Comparison of ENCODE assay signal across 25 mouse cellular contexts in genomic region chr9:61238687-61239250, GRCm38 (mm10).
DNase-seq lines count a peak whose midpoint lies in the region; ATAC-seq and TF ChIP-seq lines count a peak whose summit lies in the region.
"Had no signal": no experiment of that assay in that cellular context is flagged by ENCODE, and none has a peak within 500 bp of the region (broad histone marks: within the 10 kb centered on the region; RNA-seq: fewer than 3 reads in every experiment).

No protein-coding gene starts in this region.

- H3K9me3 ChIP-seq in hindbrain, embryonic 10.5 days = no peaks in the 10 kb centered on the region
- H3K9me3 ChIP-seq in hindbrain, embryonic 12.5 days (replicated peaks) = no peaks in the 10 kb centered on the region
- no peaks in the 10 kb centered on the region for H3K9me3 ChIP-seq in midbrain, embryonic 11.5 days (ENCODE audit: control insufficient read depth, low read length)
- no peaks in the 10 kb centered on the region for H3K9me3 ChIP-seq in midbrain, postnatal 0 days (ENCODE audit: low read length)
- H3K9me3 ChIP-seq in midbrain, embryonic 12.5 days = no peaks in the 10 kb centered on the region
- H3K9me3 ChIP-seq in midbrain, embryonic 14.5 days (ENCODE audit: control insufficient read depth, low read length) = no peaks in the 10 kb centered on the region
- H3K9me3 ChIP-seq: embryonic facial prominence, embryonic 12.5 days; embryonic facial prominence, embryonic 15.5 days; forebrain, embryonic 13.5 days; heart, embryonic 10.5 days; heart, embryonic 13.5 days had no signal

- no peak for TF ChIP-seq CTCF in midbrain, postnatal 0 days (IDR thresholded peaks at IDR 0.05)

- peaks cover 69% of the 10 kb centered on the region for H3K4me1 ChIP-seq in hindbrain, embryonic 10.5 days (replicated peaks)
- H3K4me1 ChIP-seq in hindbrain, embryonic 12.5 days = peaks cover 67% of the 10 kb centered on the region
- peaks cover 66% of the 10 kb centered on the region for H3K4me1 ChIP-seq in midbrain, embryonic 11.5 days (ENCODE audit: control insufficient read depth, insufficient read depth, low read length)
- peaks cover 16% of the 10 kb centered on the region for H3K4me1 ChIP-seq in midbrain, postnatal 0 days (ENCODE audit: insufficient read depth, low read length)
- peaks cover 73% of the 10 kb centered on the region for H3K4me1 ChIP-seq in midbrain, embryonic 12.5 days
- peaks cover 67% of the 10 kb centered on the region for H3K4me1 ChIP-seq in midbrain, embryonic 14.5 days (ENCODE audit: control insufficient read depth, insufficient read depth, low read length)
- H3K4me1 ChIP-seq: heart, embryonic 10.5 days had no signal

- no peak for DNase-seq in hindbrain, embryonic 10.5 days (ENCODE audit: low spot score)
- DNase-seq in midbrain, embryonic 11.5 days (ENCODE audit: low spot score, missing footprints) = peak; percentile 92
- no peak for DNase-seq in midbrain, postnatal 0 days (ENCODE audit: low spot score)
- DNase-seq in midbrain, embryonic 14.5 days = peak; percentile 58
- no peak for DNase-seq in thymus, postnatal 14 days
- DNase-seq in left cerebral cortex, adult 11 months (ENCODE audit: low spot score) = no peak
- DNase-seq: adrenal gland, adult 2 months; adrenal gland, postnatal 14 days; cerebellum, adult 9-10 months; cerebellum, postnatal 14 days; gastrocnemius, postnatal 10 days; gastrocnemius, postnatal 36 days; heart, adult 2 months; heart, postnatal 14 days; heart, postnatal 4 days had no signal

- ATAC-seq in hindbrain, embryonic 12.5 days (ENCODE audit: low FRiP score) = no peak
- peak; percentile 51 for ATAC-seq in midbrain, embryonic 11.5 days (ENCODE audit: low FRiP score)
- no peak for ATAC-seq in midbrain, postnatal 0 days (ENCODE audit: low FRiP score)
- ATAC-seq in midbrain, embryonic 12.5 days (ENCODE audit: low FRiP score, low read depth) = peak; percentile 59; the same call in 1 of the 2 replicates
- ATAC-seq in midbrain, embryonic 14.5 days (ENCODE audit: low FRiP score, low TSS enrichment) = no peak
- ATAC-seq: CD4-positive, CD25-positive, alpha-beta regulatory T cell, adult 4 months; forebrain, embryonic 13.5 days; forebrain, embryonic 16.5 days had no signal

- H3K36me3 ChIP-seq in hindbrain, embryonic 10.5 days = no peaks in the 10 kb centered on the region
- no peaks in the 10 kb centered on the region for H3K36me3 ChIP-seq in hindbrain, embryonic 12.5 days
- H3K36me3 ChIP-seq in midbrain, embryonic 11.5 days (ENCODE audit: control insufficient read depth, insufficient read depth, low read length) = no peaks in the 10 kb centered on the region
- no peaks in the 10 kb centered on the region for H3K36me3 ChIP-seq in midbrain, postnatal 0 days (ENCODE audit: insufficient read depth, low read length)
- no peaks in the 10 kb centered on the region for H3K36me3 ChIP-seq in midbrain, embryonic 12.5 days
- no peaks in the 10 kb centered on the region for H3K36me3 ChIP-seq in midbrain, embryonic 14.5 days (ENCODE audit: control insufficient read depth, insufficient read depth, low read length)
- H3K36me3 ChIP-seq: embryonic facial prominence, embryonic 12.5 days; embryonic facial prominence, embryonic 15.5 days; heart, embryonic 10.5 days; heart, embryonic 13.5 days had no signal

- no peak overlapping the region for H3K4me2 ChIP-seq in hindbrain, embryonic 12.5 days (replicated peaks)
- H3K4me2 ChIP-seq in midbrain, embryonic 11.5 days = no peak overlapping the region
- H3K4me2 ChIP-seq in midbrain, postnatal 0 days (ENCODE audit: low read depth, low read length, poor library complexity, severe bottlenecking) = no peak overlapping the region
- peak overlapping the region; percentile 8; the same call in 1 of the 2 replicates for H3K4me2 ChIP-seq in midbrain, embryonic 12.5 days (replicated peaks)
- H3K4me2 ChIP-seq in midbrain, embryonic 14.5 days (ENCODE audit: low read length) = no peak overlapping the region
- H3K4me2 ChIP-seq: embryonic facial prominence, embryonic 12.5 days; embryonic facial prominence, embryonic 15.5 days; forebrain, embryonic 13.5 days; heart, embryonic 13.5 days; hindbrain, embryonic 14.5 days had no signal

- H3K27ac ChIP-seq in hindbrain, embryonic 10.5 days = peak overlapping the region; percentile 73
- no peak overlapping the region for H3K27ac ChIP-seq in hindbrain, embryonic 12.5 days
- peak overlapping the region; percentile 74 for H3K27ac ChIP-seq in midbrain, embryonic 11.5 days (ENCODE audit: low read depth, low read length)
- H3K27ac ChIP-seq in midbrain, postnatal 0 days (ENCODE audit: low read depth, low read length) = no peak overlapping the region
- H3K27ac ChIP-seq in midbrain, embryonic 12.5 days (replicated peaks) = peak overlapping the region; percentile 70
- peak overlapping the region; percentile 15 for H3K27ac ChIP-seq in midbrain, embryonic 14.5 days (replicated peaks; ENCODE audit: low read depth, low read length)
- H3K27ac ChIP-seq: embryonic facial prominence, embryonic 12.5 days; embryonic facial prominence, embryonic 15.5 days; forebrain, embryonic 13.5 days; heart, adult 2 months; heart, embryonic 10.5 days; heart, embryonic 13.5 days; hindbrain, embryonic 14.5 days had no signal

- H3K9ac ChIP-seq in hindbrain, embryonic 12.5 days = no peak overlapping the region
- H3K9ac ChIP-seq in midbrain, embryonic 11.5 days (ENCODE audit: low read length) = no peak overlapping the region
- no peak overlapping the region for H3K9ac ChIP-seq in midbrain, postnatal 0 days (replicated peaks; ENCODE audit: low read length, poor library complexity, severe bottlenecking)
- H3K9ac ChIP-seq in midbrain, embryonic 12.5 days (replicated peaks) = no peak overlapping the region
- no peak overlapping the region for H3K9ac ChIP-seq in midbrain, embryonic 14.5 days (replicated peaks; ENCODE audit: low read length)
- H3K9ac ChIP-seq: embryonic facial prominence, embryonic 12.5 days; embryonic facial prominence, embryonic 15.5 days; forebrain, embryonic 13.5 days; heart, embryonic 13.5 days; hindbrain, embryonic 14.5 days had no signal

- H3K27me3 ChIP-seq in hindbrain, embryonic 10.5 days (ENCODE audit: insufficient read depth, poor library complexity, severe bottlenecking) = peaks cover 60% of the 10 kb centered on the region
- peaks cover 24% of the 10 kb centered on the region for H3K27me3 ChIP-seq in hindbrain, embryonic 12.5 days
- H3K27me3 ChIP-seq in midbrain, embryonic 11.5 days (ENCODE audit: control insufficient read depth, insufficient read depth, low read length) = 0 out of 2 replicates have a peak, but pooled peaks cover 2% of the 10 kb centered on the region
- peaks cover 9% of the 10 kb centered on the region; the same call in 1 of the 2 replicates for H3K27me3 ChIP-seq in midbrain, postnatal 0 days (ENCODE audit: insufficient read depth, low read length)
- peaks cover 28% of the 10 kb centered on the region for H3K27me3 ChIP-seq in midbrain, embryonic 12.5 days
- no peaks in the 10 kb centered on the region; the same call in 1 of the 2 replicates for H3K27me3 ChIP-seq in midbrain, embryonic 14.5 days (ENCODE audit: control insufficient read depth, insufficient read depth, low read length)

- 44% methylated on average over 4 of the region's 4 CpGs for WGBS in hindbrain, embryonic 10.5 days
- 41% methylated on average over 4 of the region's 4 CpGs for WGBS in hindbrain, embryonic 12.5 days
- 6% methylated on average over 4 of the region's 4 CpGs for WGBS in midbrain, embryonic 11.5 days
- 23% methylated on average over 4 of the region's 4 CpGs for WGBS in midbrain, postnatal 0 days
- WGBS in midbrain, embryonic 12.5 days = 22% methylated on average over 4 of the region's 4 CpGs
- 6% methylated on average over 4 of the region's 4 CpGs for WGBS in midbrain, embryonic 14.5 days

- no peak overlapping the region for H3K4me3 ChIP-seq in hindbrain, embryonic 10.5 days
- H3K4me3 ChIP-seq in hindbrain, embryonic 12.5 days = no peak overlapping the region
- H3K4me3 ChIP-seq in midbrain, embryonic 11.5 days (ENCODE audit: low read depth, low read length) = no peak overlapping the region
- no peak overlapping the region for H3K4me3 ChIP-seq in midbrain, postnatal 0 days (ENCODE audit: low read depth, low read length)
- H3K4me3 ChIP-seq in midbrain, embryonic 12.5 days = no peak overlapping the region
- no peak overlapping the region for H3K4me3 ChIP-seq in midbrain, embryonic 14.5 days (replicated peaks; ENCODE audit: low read depth, low read length)
- H3K4me3 ChIP-seq: embryonic facial prominence, embryonic 12.5 days; embryonic facial prominence, embryonic 15.5 days; forebrain, embryonic 13.5 days; heart, adult 2 months; heart, embryonic 10.5 days; heart, embryonic 13.5 days had no signal

Comparison
In these comparisons a context has a peak if more than half of its experiments do, and no peak if none do; other contexts are left out.
1. DNase-seq: peak in midbrain, embryonic 11.5 days (single experiment) and midbrain, embryonic 14.5 days (single experiment); none in hindbrain, embryonic 10.5 days (single experiment), midbrain, postnatal 0 days (single experiment), thymus, postnatal 14 days (single experiment) and left cerebral cortex, adult 11 months (single experiment).
2. H3K27ac ChIP-seq: peak in hindbrain, embryonic 10.5 days (single experiment), midbrain, embryonic 11.5 days (single experiment), midbrain, embryonic 12.5 days (single experiment) and midbrain, embryonic 14.5 days (single experiment); none in hindbrain, embryonic 12.5 days (single experiment) and midbrain, postnatal 0 days (single experiment).
3. ATAC-seq: peak in midbrain, embryonic 11.5 days (single experiment) and midbrain, embryonic 12.5 days (single experiment); none in hindbrain, embryonic 12.5 days (single experiment), midbrain, postnatal 0 days (single experiment) and midbrain, embryonic 14.5 days (single experiment).